Mouse (Mus musculus) v-Abl transformed pro-B cells (cell line): ENCODE data around the gene Nradd.

Experiments used
- in situ Hi-C, 2 experiments: fragments of 400-800 bp; cut with MboI; formaldehyde crosslinking; loops; one replicate each; pipeline ENCODE4 v1.15.1; 2025; ENCODE audit not compliant: unreplicated experiment in 2 of 2

The Nradd gene

DNA sequence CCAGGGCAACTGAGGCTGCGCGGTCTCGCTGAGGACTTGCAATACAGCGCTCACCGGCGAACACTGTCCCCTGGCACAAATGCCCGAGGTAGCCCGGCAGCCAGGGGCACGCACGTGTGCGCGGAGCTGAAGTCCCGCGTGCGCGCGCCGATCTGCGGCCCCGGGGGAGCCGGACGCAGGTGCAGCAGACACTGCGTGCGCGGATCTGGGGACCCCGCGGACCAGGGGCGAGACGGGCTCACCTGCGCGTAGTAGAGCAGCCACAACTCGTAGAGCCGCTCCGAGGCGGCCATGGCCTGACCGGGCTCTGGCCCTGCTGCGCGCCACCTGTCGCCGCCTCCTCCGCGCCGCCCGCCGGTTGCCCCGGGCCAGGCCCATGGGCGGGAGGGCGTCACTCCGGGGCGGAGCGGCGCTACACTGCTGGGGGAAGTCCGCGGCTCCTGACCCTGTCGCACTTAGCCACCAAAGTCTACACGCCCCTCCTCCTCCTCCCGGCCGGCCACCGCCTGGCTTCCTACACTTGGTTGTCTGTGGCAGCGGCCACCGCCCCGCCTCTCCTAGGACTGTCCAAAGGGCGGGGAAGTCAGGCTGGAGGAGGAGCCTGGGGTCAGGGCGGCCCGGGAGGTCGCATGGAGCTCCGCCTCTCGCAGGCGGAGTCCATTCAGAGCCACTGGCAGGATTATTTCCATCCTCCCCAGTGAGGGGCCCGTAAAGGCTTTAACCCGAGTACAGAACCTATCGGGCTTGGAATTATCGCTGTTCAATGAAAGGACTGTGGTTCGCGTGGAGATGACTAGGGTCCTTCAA lies 29.6 kb upstream of the Nradd start, which contains the start of gene Nbeal2:
Gene Nbeal2 (minus strand): TSS at position 507 of the 807 bp plus-strand sequence.
- in situ Hi-C loops = loop anchor here in 1 of 2 experiments (10.0 kb wide), 1 partner anchor 319 kb away; the partner anchor contains the start of gene Scap

DNA sequence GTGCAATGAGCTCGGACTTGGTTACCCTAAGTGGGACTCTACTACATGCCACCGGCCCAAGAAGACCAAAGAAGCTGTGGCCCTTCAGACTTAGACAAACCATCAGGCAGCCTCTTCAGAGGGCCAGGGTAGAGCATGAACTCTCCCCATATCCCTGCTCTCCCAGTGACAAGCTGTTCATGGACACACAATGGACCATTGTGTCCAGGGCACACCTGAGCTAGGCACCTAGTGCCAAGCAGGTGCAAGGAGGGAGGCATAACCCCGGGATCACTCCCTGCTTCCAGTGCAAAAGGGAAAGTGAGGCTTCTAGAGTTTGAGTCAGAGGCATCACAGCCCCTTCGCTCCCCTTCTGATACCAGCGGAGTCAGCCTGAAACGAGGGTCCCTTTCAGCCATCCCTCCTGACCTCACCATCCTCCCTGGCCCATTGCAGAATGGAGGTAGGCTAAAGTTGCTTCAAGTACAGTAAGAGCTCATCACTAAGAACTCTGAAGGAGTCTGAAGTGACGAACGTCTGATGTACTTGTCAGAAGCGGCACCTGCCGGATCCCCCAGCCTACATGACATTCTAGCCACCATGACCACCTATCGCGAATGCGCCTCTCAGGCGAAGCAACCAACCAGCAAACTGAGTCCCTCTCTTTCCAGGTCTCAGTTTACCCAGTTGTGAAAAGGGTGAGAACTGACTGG lies 28.9 kb upstream of the Nradd start:
- in situ Hi-C loops = loop anchor here in 1 of 2 experiments (10.0 kb wide), 1 partner anchor 318 kb away; the partner anchor contains the start of gene Scap

DNA sequence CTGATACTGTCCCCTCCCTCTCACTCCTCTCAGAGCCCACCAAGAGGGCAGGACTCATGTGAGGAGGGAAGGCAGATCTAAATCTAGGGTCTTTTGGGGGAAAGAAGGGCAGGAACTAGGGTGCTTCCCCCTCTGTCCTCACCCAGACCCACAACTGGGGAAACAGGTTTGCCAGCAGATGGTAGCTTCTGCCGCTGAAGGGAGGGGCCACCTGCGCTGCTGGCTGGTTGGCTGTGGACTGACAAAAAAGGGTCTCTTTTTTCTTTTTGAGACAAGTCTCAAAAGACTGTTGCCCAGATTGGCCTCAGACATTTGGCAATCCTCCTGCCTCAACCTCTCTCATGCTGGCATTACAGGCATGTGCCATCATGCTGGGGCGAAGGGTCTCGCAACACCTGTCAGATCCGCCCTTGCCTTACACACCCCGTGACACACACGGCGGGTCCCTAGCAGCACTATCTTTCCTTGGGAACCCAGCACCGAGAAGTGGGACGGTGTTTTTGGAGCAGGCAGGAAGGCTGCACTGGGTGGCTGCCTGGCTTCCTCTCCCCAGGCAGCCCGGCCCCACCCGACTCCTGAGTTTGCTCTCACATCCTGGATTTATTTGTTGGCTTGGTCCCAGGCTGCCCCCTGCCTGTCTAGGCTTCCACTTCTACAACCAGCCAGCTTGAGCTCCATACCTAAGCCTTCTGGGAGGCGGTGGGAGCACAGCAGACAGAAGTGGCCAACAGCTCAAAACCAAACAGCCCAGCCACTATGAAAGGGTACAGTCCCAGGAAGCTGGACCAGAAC lies 27.9 kb upstream of the Nradd start:
- in situ Hi-C loops = loop anchor here in 1 of 2 experiments (10.0 kb wide), 1 partner anchor 317 kb away; the partner anchor contains the start of gene Scap

DNA sequence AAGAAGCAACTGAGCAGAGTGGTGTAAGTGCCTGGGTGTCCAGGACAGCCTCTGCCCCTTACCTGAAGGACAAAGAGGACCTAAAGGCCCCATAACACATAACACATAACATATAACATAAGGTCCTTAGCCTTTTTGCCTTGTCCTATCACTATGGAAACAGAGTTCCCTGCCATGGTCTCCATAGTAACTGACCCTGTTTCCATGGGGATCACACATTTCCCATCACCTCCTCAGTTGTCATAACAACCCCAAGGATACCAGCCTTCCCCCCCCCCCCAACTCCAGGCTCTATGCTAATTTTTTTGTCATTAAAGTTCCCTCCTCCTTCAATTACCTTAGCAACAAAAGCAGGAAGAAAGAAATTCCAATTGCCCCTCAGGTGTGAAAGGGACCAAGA lies 25.5 kb upstream of the Nradd start:
- in situ Hi-C loops = loop anchor here in 1 of 2 experiments (10.0 kb wide), 1 partner anchor 315 kb away; the partner anchor contains the start of gene Scap

DNA sequence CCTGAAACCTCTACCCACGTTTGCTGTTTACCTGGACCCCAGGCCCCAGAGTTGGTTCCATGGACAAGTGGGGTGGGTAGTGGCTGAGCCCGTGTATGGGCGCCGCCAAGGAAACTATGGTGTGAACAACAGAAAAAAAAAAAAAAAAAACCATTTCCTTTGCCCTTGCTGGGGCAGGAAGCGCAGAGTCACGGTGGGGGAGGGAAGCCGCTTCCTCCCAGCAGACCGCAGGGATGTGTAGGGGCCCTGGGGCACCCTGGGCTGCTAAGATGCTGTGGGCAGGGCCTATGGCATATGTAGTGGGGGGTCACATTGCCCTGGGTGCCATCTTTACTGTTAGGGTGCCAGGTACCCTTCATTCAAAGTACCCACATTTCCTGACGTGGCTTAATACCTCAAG lies 21.0 kb upstream of the Nradd start:
- in situ Hi-C loops = no loop called here

DNA sequence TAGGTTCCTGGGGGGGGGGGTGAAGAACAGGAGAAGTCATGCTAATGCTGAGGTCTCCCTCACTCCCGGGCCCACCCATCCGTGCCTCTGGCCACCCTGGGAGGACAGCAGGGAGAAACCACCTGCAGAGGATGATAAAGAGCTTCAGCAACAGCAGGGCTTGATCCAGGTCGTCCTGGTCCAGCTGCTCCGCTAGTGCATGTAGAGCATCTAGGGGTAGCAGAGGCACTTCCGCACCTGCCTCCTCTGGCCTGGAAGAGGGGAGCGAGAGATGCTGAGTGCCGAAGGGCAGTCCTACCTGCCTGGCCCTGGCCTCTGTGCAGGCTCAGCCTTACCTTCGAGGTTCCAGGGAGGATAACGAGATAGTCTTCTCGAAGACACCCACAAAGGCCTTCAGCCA lies 20.0 kb upstream of the Nradd start:
- in situ Hi-C loops = no loop called here

DNA sequence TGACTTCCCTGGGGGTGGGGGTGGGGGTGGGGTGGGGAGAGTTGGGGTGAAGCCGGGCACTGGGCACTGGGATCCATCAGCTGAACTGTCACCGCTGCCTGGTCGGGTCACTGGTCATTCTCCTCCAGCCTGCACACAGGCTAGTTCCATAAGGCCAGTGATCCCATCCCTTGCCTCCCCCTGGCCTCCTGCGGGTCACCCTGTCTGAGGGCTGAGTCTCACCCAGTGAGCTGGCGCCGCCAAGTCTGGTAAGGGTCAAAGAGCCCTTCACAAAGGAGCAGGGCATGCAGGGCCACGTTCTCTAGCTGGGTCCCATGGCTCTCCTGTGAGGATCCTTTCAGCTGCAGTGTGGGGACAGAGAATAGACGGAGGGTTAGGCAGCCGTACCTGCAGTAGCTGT lies 19.5 kb upstream of the Nradd start:
- in situ Hi-C loops = no loop called here

DNA sequence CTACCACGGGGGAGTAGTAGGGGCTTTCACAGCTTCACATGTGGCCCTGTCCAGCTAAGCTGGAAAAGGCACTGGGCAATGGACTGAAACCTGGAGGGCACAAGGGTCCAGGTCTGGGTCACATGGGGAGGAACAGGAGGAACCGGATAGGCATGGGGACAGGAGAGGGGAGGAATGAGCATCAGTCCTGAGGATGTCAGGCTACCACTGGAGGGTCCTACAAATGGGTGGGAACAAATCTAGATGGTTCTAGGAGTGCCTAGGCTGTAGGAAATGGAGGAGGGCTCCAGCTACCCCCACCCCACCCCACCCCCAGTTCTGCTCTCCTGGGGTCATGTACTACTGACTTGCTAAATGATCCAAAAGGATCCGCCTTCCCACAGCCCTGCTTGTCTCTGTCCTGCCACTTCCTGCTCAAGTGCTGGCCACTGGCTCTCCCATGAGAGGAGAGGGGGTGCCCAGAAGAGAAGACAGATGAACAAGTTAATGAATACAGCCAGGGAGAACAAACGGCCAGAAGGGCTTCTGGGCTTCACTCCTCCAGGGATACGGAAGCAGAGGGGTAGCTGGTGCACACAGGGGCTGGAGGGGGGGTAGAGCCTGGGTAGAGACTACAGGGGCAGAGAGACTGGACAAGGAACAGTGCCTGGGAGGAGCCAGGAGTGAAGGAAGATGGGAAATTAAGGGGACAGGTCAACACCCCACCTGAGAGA lies 18.7 kb upstream of the Nradd start:
- in situ Hi-C loops = no loop called here

DNA sequence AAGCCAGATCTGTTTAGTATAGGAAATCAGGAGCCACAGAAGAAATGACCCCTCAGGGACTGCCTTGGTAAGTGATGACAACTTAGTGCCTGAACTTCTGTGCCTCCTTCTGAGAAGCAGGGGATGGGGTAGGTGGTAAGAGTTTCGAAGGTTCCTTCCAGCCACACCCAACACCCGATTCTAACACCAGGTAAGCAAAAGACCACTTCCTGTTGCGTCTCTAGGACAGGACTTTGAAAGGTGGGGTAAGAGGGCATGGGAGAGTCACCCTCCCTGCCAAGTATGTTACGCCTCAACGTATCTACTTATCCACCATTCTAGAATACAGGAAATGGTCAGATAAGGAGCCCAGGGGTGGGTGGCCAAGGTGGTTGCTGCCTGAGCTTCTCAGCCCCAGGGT lies 16.8 kb upstream of the Nradd start:
- in situ Hi-C loops = no loop called here

DNA sequence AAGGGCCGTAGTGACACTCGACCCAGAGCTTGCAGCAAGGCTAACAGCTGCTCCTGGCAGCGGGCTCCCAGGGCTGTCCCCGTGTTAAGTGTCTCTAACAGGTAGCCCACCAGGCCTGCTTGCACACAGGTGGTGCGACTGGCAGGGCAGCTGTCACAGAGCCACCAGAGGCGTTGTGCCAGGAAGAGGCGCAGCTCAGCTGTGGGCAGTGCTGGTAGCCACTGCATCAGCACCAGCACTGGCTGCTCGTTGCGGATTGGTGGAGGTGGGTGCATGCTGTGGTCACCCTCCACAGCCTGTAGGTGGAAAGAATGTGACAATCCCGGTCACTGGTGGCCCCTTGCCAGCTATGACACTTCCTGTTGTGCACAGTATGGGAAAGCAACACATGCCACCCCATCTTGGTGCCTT lies 14.4 kb upstream of the Nradd start:
- in situ Hi-C loops = loop anchor here in 1 of 2 experiments (10.0 kb wide), 1 partner anchor 136 kb away; no protein-coding TSS in a partner anchor

DNA sequence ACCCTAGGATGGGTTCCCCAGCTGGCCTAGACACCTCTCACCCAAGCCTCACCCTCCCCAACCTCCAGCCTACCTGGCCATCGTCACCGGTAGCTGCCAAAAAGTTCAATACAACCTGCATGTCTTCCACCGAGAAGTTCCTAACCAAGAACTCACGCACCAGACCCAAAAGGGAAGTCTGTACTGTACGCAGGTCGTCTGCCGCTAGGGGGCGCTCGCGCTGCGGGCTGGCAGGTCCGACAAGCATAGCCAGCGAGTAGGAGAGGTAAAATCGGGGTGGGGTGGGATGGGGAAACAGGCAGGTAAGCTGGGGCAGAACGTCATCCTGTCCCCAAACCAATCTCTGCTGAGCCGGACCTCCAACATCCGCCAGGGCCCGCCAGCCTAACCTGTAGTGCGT lies 11.0 kb upstream of the Nradd start:
- in situ Hi-C loops = loop anchor here in 1 of 2 experiments (10.0 kb wide), 1 partner anchor 140 kb away; no protein-coding TSS in a partner anchor

DNA sequence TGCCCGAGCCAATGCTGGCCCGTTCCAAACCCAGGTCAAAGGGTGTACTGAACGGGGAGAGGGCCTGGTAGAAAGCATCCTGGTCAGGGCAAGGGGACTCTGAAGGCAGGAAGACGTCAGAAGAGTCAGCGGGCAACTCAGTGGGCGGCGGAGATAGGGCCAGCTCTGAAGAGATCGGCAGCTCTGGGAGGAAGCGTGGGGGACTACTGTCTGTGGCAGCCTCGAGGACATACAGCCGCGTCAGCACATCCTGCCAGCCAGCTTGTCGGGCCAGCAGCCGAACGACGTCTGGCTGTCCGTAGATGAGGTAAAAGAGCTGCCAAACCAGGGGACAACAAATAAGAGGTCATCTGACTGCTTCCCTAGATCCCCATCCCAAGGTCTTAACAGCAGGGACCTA lies 9.6 kb upstream of the Nradd start:
- in situ Hi-C loops = loop anchor here (5.0 to 10.0 kb wide), 2 partner anchors 78 to 141 kb away; no protein-coding TSS in a partner anchor

DNA sequence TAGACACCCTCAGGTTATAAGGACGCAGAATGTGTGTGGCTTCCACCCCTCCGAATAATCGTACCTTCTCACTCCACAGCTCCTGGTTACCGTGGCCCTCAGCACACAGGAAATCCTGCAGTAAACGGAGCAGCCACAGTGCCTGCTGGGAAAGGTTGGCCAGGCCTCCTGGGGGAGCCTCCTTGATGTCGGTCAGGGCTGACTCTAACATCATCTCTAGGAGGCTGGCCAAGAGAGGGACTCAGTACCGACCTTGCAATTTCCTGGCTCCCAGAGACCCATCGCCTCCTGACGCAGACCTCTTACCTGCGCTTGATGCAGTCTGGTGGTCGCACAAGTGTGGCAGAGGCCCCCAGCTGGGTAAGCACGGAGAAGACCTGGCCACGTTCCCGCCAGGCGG lies 8.4 kb upstream of the Nradd start:
- in situ Hi-C loops = loop anchor here (5.0 to 10.0 kb wide), 2 partner anchors 80 to 142 kb away; no protein-coding TSS in a partner anchor

DNA sequence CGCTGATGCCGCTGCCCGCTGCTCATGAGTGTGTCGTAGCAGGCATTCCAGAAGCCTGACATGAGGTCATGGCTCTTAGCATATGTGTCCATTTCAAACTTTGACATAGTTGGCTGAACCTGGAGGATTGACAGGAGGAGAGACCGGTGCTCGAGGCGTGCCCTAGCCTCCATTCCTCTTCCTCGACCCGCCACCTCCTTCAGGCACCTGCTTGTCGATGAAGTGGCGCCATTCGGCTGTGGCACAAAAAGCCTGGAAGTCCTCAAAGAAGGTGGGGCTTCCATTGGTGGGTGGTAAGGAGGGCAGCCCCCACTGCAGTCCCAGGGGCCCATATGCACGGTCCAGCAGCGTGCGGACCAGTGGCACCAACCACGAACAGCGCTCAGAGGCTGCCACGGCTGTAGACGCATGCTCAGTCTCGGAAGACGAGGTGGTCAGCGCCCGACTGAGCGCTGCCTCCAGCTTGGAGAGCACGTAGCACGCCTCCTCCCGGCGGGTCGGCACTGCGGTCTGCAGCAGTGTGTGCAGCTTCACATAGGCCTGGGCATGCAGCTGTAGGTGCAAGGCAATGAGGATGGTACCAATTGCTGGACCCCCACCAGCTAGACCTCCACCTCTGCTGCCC lies 7.5 kb upstream of the Nradd start:
- in situ Hi-C loops = loop anchor here (5.0 to 10.0 kb wide), 2 partner anchors 81 to 143 kb away; no protein-coding TSS in a partner anchor

DNA sequence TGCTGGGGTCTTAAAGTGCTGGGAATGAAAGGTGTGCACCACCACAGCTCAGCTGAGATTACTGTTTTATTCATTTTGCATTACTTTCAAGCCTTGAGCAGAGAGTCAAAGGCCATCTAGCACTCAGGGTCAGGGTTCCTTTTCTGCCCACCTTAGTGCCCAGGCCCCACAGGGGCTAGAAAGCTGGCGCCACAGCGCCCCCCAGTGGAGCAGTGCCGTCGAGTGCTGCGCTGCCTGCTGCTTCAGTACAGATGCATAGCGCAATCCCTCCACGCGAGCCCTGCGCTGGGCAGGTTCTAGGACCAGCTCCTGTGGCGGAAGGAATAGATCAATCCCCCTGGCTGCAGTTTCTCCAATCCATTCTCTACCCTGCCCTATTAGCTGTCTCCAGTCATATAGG lies 6.9 kb upstream of the Nradd start:
- in situ Hi-C loops = loop anchor here (5.0 to 10.0 kb wide), 2 partner anchors 81 to 144 kb away; no protein-coding TSS in a partner anchor

DNA sequence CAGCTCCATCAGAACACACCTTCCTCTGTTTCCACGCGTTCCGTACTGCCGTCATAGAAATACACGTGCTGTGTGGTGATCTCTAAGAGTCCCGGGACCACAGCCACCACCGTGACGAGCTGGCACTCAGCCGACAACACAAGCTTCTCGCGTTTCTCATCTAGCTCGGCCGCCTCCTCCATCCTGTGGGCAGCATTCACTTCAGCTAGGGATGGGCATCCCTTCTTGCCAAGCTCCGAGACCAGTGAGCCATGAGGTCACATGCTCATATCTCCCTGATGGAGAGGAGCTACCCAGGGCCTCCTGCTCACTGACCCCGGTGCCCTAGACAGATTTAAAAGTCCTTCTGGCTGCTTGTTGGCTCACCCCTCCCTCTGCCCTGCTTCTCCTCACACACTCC lies 5.9 kb upstream of the Nradd start:
- in situ Hi-C loops = loop anchor here (5.0 to 10.0 kb wide), 2 partner anchors 82 to 145 kb away; no protein-coding TSS in a partner anchor

DNA sequence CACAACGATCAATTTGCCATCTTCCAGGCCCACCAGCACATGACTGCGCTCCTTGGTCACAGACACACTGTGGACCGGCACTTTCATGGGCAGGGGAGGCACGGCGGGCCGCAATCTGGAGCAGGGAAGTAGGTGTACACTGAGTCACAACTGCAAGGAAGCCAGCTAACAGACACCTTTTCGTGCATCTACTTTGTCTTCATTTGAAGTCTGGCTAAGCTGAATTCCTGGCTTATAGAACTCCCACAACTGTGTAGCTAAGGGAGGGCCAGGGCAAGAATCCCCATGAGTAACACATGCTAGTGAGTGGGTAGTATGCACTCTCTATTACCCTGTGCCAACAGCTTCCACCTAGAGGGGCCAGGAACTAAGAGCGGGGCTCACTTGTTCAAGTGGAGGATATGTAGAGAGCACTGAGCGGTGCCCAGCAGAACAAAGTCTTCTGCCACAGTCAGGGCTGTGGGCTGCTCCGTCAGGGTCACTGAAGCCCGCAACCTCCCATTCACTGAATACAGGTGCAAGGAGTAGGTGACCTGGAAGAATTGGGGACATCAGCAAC lies 1.2 kb upstream of the Nradd start:
- in situ Hi-C loops = loop anchor here in 1 of 2 experiments (5.0 kb wide), 1 partner anchor 178 kb away; no protein-coding TSS in a partner anchor

DNA sequence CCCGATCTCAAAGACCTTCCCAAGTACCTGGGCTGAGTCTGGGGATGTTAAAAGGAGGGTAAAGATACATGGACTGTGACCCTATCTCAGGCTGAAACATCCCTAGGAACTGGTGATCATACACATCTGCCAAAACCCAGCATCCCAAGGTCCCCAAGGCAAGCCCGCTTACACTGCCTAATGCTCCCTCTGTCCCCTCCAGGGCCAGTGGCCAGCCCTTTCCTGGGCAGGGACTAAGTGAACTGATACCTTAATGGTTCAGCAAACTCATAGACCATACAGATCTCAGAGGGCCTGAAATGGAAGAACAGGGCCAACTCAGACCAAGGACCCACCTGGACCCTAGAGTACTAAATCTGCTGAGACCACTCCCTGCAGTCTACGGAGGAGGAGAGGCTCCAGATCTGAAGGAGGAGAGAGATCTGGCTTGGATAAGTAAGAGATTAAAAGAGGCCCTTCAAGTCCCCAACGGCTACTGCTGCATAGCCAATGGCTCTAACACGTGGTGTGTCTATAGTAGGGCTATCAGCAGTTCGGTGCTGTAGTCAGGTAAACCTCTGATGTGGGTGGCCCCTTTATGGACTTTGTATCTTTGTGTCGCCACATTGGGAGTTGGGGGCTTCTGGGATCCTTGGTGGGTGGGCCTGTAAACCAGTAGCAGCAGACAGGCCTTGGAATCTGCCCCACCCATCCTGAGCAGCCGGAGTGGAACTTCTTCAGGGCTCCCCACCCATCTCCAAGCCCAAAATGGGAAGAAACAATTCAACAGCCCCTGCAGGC lies 646 bp downstream of the Nradd start:
- in situ Hi-C loops = loop anchor here in 1 of 2 experiments (5.0 kb wide), 1 partner anchor 211 kb away; no protein-coding TSS in a partner anchor
